Comparison of ENCODE assay signal across 27 mouse cellular contexts in genomic region chr5:134684398-134684797, GRCm38 (mm10). TPM values are rescaled to one million over a fixed set of nuclear protein-coding genes. Genes with fewer than 3 reads are reported as not detected.
DNase-seq lines count a peak whose midpoint lies in the region; ATAC-seq and TF ChIP-seq lines count a peak whose summit lies in the region.
"Had no signal": no experiment of that assay in that cellular context is flagged by ENCODE, and none has a peak within 500 bp of the region (broad histone marks: within the 10 kb centered on the region; RNA-seq: fewer than 3 reads in every experiment).

No protein-coding gene starts in this region.

- no peak for TF ChIP-seq CTCF in kidney, adult 2 months (conservative IDR thresholded peaks at IDR 0.05; ENCODE audit: insufficient read depth, insufficient read length, low read depth, low read length)
- no peak for TF ChIP-seq CTCF in midbrain, postnatal 0 days (IDR thresholded peaks at IDR 0.05)

- TF ChIP-seq POLR2A in kidney, adult 2 months (IDR thresholded peaks at IDR 0.05; ENCODE audit: low read depth, low read length): no peak
- TF ChIP-seq POLR2A in myocyte (IDR thresholded peaks at IDR 0.05; ENCODE audit: insufficient read length, low read depth): no peak

- DNase-seq in adrenal gland, postnatal 14 days: peak; percentile 26
- no peak for DNase-seq in adrenal gland, adult 18-20 months (ENCODE audit: low spot score in 2 of 2)
- peak; percentile 44 for DNase-seq in kidney, adult 2 months
- DNase-seq in midbrain, postnatal 0 days (ENCODE audit: low spot score): peak; percentile 66
- DNase-seq: cerebellum, adult 2 months; embryo, embryonic 11 days; gastrocnemius, postnatal 25 days; heart, adult 11 months; kidney, adult 11 months; liver, embryonic 13.5 days; lung, adult 18-20 months; lung, postnatal 4 days; right cerebral cortex, postnatal 4 days had no signal

- ATAC-seq in kidney, embryonic 14.5 days (ENCODE audit: low FRiP score, low TSS enrichment): no peak
- ATAC-seq in midbrain, postnatal 0 days (ENCODE audit: low FRiP score): no peak
- no peak for ATAC-seq in midbrain, embryonic 16.5 days
- ATAC-seq: forebrain, embryonic 14.5 days; inflammation-experienced regulatory T-cells, adult 6 months; lung, postnatal 0 days; Patski had no signal

- no peak overlapping the region for H3K4me2 ChIP-seq in kidney, embryonic 14.5 days (replicated peaks; ENCODE audit: low read depth, low read length)
- H3K4me2 ChIP-seq in midbrain, postnatal 0 days (ENCODE audit: low read depth, low read length, poor library complexity, severe bottlenecking): no peak overlapping the region
- H3K4me2 ChIP-seq in midbrain, embryonic 16.5 days (ENCODE audit: low read length): no peak overlapping the region
- H3K4me2 ChIP-seq in myocyte (ENCODE audit: low read depth): no peak overlapping the region
- H3K4me2 ChIP-seq: embryonic facial prominence, embryonic 12.5 days; heart, embryonic 15.5 days; hindbrain, embryonic 12.5 days; limb, embryonic 13.5 days; liver, embryonic 13.5 days; midbrain, embryonic 12.5 days had no signal

- no peak overlapping the region for H3K4me3 ChIP-seq in kidney, adult 2 months (ENCODE audit: insufficient read depth, low read depth, low read length)
- H3K4me3 ChIP-seq in kidney, embryonic 14.5 days (ENCODE audit: low read length): no peak overlapping the region
- H3K4me3 ChIP-seq in midbrain, postnatal 0 days (ENCODE audit: low read depth, low read length): no peak overlapping the region
- H3K4me3 ChIP-seq in midbrain, embryonic 16.5 days (ENCODE audit: low read depth, low read length): no peak overlapping the region
- no peak overlapping the region for H3K4me3 ChIP-seq in myocyte
- H3K4me3 ChIP-seq: embryonic facial prominence, embryonic 12.5 days; heart, embryonic 10.5 days; heart, embryonic 15.5 days; hindbrain, embryonic 12.5 days; limb, embryonic 13.5 days; liver, embryonic 13.5 days; megakaryocyte, embryonic 14.5 days; midbrain, embryonic 12.5 days had no signal

- H3K4me1 ChIP-seq in kidney, adult 2 months (ENCODE audit: control insufficient read depth, insufficient read depth, low read length): no peaks in the 10 kb centered on the region
- H3K4me1 ChIP-seq in kidney, embryonic 14.5 days (ENCODE audit: control insufficient read depth, insufficient read depth, low read length): peaks cover 18% of the 10 kb centered on the region
- H3K4me1 ChIP-seq in midbrain, postnatal 0 days (ENCODE audit: insufficient read depth, low read length): 0 out of 2 replicates have a peak, but pooled peaks cover 10% of the 10 kb centered on the region
- H3K4me1 ChIP-seq in midbrain, embryonic 16.5 days (ENCODE audit: control insufficient read depth, insufficient read depth, low read length): peaks cover 13% of the 10 kb centered on the region

- H3K27ac ChIP-seq in kidney, adult 2 months (ENCODE audit: insufficient read depth, low read depth, low read length): no peak overlapping the region
- no peak overlapping the region for H3K27ac ChIP-seq in kidney, embryonic 14.5 days (ENCODE audit: low read depth, low read length)
- no peak overlapping the region for H3K27ac ChIP-seq in midbrain, postnatal 0 days (ENCODE audit: low read depth, low read length)
- no peak overlapping the region for H3K27ac ChIP-seq in midbrain, embryonic 16.5 days (ENCODE audit: low read length)
- H3K27ac ChIP-seq: embryonic facial prominence, embryonic 12.5 days; heart, embryonic 10.5 days; heart, embryonic 15.5 days; hindbrain, embryonic 12.5 days; limb, embryonic 13.5 days; liver, embryonic 13.5 days; midbrain, embryonic 12.5 days had no signal

- H3K36me3 ChIP-seq in kidney, adult 2 months (ENCODE audit: control insufficient read depth, insufficient read depth, low read length): no peaks in the 10 kb centered on the region
- H3K36me3 ChIP-seq in kidney, embryonic 14.5 days (ENCODE audit: control insufficient read depth, insufficient read depth, low read length): 0 out of 2 replicates have a peak, but pooled peaks cover 6% of the 10 kb centered on the region
- peaks cover 33% of the 10 kb centered on the region for H3K36me3 ChIP-seq in midbrain, postnatal 0 days (ENCODE audit: insufficient read depth, low read length)
- H3K36me3 ChIP-seq in midbrain, embryonic 16.5 days (ENCODE audit: control insufficient read depth, insufficient read depth, low read length): peaks cover 14% of the 10 kb centered on the region
- H3K36me3 ChIP-seq in myocyte (ENCODE audit: control insufficient read depth, insufficient read depth): peaks cover 3% of the 10 kb centered on the region
- H3K36me3 ChIP-seq: heart, embryonic 15.5 days; liver, embryonic 13.5 days had no signal

- H3K79me2 ChIP-seq in myocyte (ENCODE audit: control insufficient read depth, insufficient read depth): peaks cover 6% of the 10 kb centered on the region

- H3K9ac ChIP-seq in kidney, embryonic 14.5 days (ENCODE audit: low read depth, low read length): no peak overlapping the region
- no peak overlapping the region for H3K9ac ChIP-seq in midbrain, postnatal 0 days (replicated peaks; ENCODE audit: low read length, poor library complexity, severe bottlenecking)
- H3K9ac ChIP-seq in midbrain, embryonic 16.5 days (ENCODE audit: low read depth, low read length): no peak overlapping the region
- H3K9ac ChIP-seq: embryonic facial prominence, embryonic 12.5 days; heart, embryonic 15.5 days; hindbrain, embryonic 12.5 days; limb, embryonic 13.5 days; liver, embryonic 13.5 days; midbrain, embryonic 12.5 days had no signal

- H3ac ChIP-seq in myocyte (ENCODE audit: control insufficient read depth, insufficient read length): no peak overlapping the region

- 80% methylated on average over 2 of the region's 2 CpGs for WGBS in kidney, adult 2 months
- WGBS in kidney, embryonic 14.5 days: 76% methylated on average over 2 of the region's 2 CpGs
- 60% methylated on average over 2 of the region's 2 CpGs for WGBS in midbrain, postnatal 0 days
- WGBS in midbrain, embryonic 16.5 days: 62% methylated on average over 2 of the region's 2 CpGs

- H3K27me3 ChIP-seq in kidney, adult 2 months (replicated peaks; ENCODE audit: control insufficient read depth, insufficient read depth, low read length): no peaks in the 10 kb centered on the region
- no peaks in the 10 kb centered on the region for H3K27me3 ChIP-seq in kidney, embryonic 14.5 days (ENCODE audit: control insufficient read depth, insufficient read depth, low read length)
- no peaks in the 10 kb centered on the region for H3K27me3 ChIP-seq in midbrain, postnatal 0 days (ENCODE audit: insufficient read depth, low read length)
- no peaks in the 10 kb centered on the region for H3K27me3 ChIP-seq in midbrain, embryonic 16.5 days (ENCODE audit: control insufficient read depth, insufficient read depth, low read depth, low read length)
- no peaks in the 10 kb centered on the region for H3K27me3 ChIP-seq in myocyte (ENCODE audit: control insufficient read depth, insufficient read depth, insufficient read length)
- H3K27me3 ChIP-seq: heart, embryonic 15.5 days; hindbrain, embryonic 12.5 days; megakaryocyte, embryonic 14.5 days; midbrain, embryonic 12.5 days; Patski had no signal

- no peaks in the 10 kb centered on the region for H3K9me3 ChIP-seq in kidney, embryonic 14.5 days (ENCODE audit: control insufficient read depth, low read length)
- no peaks in the 10 kb centered on the region for H3K9me3 ChIP-seq in midbrain, postnatal 0 days (ENCODE audit: low read length)
- H3K9me3 ChIP-seq in midbrain, embryonic 16.5 days (replicated peaks; ENCODE audit: control insufficient read depth, low read length, poor library complexity, severe bottlenecking): no peaks in the 10 kb centered on the region
- H3K9me3 ChIP-seq: embryonic facial prominence, embryonic 12.5 days; heart, embryonic 10.5 days; heart, embryonic 15.5 days; hindbrain, embryonic 12.5 days; limb, embryonic 13.5 days; liver, embryonic 13.5 days; megakaryocyte, embryonic 14.5 days; midbrain, embryonic 12.5 days had no signal

TF ChIP-seq in myocyte, 11 proteins besides CTCF, POLR2A, EP300 and RAD21:
- TF ChIP-seq CEBPB (IDR thresholded peaks at IDR 0.05; ENCODE audit: insufficient read depth, poor library complexity, severe bottlenecking) (no peak), USF1 (IDR thresholded peaks at IDR 0.05; ENCODE audit: low read depth) (no peak), MYOD1 (IDR thresholded peaks at IDR 0.05; ENCODE audit: control insufficient read depth in 1 of 3, insufficient read length in 2 of 3, low read depth in 2 of 3) (peak in 2 of 3 experiments; percentile 30 to 67), MYOG (IDR thresholded peaks at IDR 0.05; ENCODE audit: control insufficient read depth in 1 of 3, insufficient read depth in 1 of 3, insufficient read length in 2 of 3, low read depth in 2 of 3) (peak in 2 of 3 experiments; percentile 51 to 84)
TF ChIP-seq in myocyte: peak in this region for 2.

RNA-seq across cellular contexts. Expression of gene Limk1, which starts 4.0 kb away (rescaled TPM):
- 17.9 and 23.7 TPM in 2 replicates for total RNA-seq in adrenal gland, postnatal 14 days (2021)
- total RNA-seq in adrenal gland, adult 18-20 months (2021): 10 to 100 TPM; 20.2 to 21.9 TPM
- polyA plus RNA-seq in kidney, adult 2 months (2012; rRNA removed): 7.3 and 7.9 TPM in 2 replicates
- 6.7 and 9.1 TPM in 2 replicates for polyA plus RNA-seq in kidney, embryonic 14.5 days (2014; fragmentation: Nextera tagmentation; extraction: Ambion mirVana)
- total RNA-seq in midbrain, postnatal 0 days (2014; rRNA removed): 72.9 and 76.5 TPM in 2 replicates
- 15.5 and 16.7 TPM in 2 replicates for polyA plus RNA-seq in midbrain, postnatal 0 days (2015; fragmentation: Nextera tagmentation; extraction: Ambion mirVana)
- polyA plus RNA-seq in midbrain, embryonic 16.5 days (2015; fragmentation: Nextera tagmentation; extraction: Ambion mirVana): 17.8 and 20.1 TPM in 2 replicates
- 22.3 TPM for polyA plus RNA-seq in myocyte (2012; fragmentation: generic; extraction: Trizol)

RNA-seq across cellular contexts. Expression of gene Eif4h, which starts 45.1 kb away (rescaled TPM):
- 277 and 309 TPM in 2 replicates for total RNA-seq in adrenal gland, postnatal 14 days (2021)
- 100 to 1,000 TPM; 266 to 273 TPM for total RNA-seq in adrenal gland, adult 18-20 months (2021)
- polyA plus RNA-seq in kidney, adult 2 months (2012; rRNA removed): 192 and 218 TPM in 2 replicates
- polyA plus RNA-seq in kidney, embryonic 14.5 days (2014; fragmentation: Nextera tagmentation; extraction: Ambion mirVana): 463 and 491 TPM in 2 replicates
- 424 and 435 TPM in 2 replicates for total RNA-seq in midbrain, postnatal 0 days (2014; rRNA removed)
- polyA plus RNA-seq in midbrain, postnatal 0 days (2015; fragmentation: Nextera tagmentation; extraction: Ambion mirVana): 302 and 311 TPM in 2 replicates
- 321 and 329 TPM in 2 replicates for polyA plus RNA-seq in midbrain, embryonic 16.5 days (2015; fragmentation: Nextera tagmentation; extraction: Ambion mirVana)
- 293 TPM for polyA plus RNA-seq in myocyte (2012; fragmentation: generic; extraction: Trizol)

Comparison
In these comparisons a context has a peak if more than half of its experiments do, and no peak if none do; other contexts are left out.
1. DNase-seq: peak in adrenal gland, postnatal 14 days (single experiment), kidney, adult 2 months (single experiment) and midbrain, postnatal 0 days (single experiment); none in adrenal gland, adult 18-20 months (0 of 2).